Mouse (Mus musculus): ENCODE data around the gene Cntn3. TPM values are rescaled to one million over a fixed set of nuclear protein-coding genes. Genes with fewer than 3 reads are reported as not detected.

The Cntn3 gene
- polyA plus RNA-seq, 1 experiment, result 12.2 TPM

DNA sequence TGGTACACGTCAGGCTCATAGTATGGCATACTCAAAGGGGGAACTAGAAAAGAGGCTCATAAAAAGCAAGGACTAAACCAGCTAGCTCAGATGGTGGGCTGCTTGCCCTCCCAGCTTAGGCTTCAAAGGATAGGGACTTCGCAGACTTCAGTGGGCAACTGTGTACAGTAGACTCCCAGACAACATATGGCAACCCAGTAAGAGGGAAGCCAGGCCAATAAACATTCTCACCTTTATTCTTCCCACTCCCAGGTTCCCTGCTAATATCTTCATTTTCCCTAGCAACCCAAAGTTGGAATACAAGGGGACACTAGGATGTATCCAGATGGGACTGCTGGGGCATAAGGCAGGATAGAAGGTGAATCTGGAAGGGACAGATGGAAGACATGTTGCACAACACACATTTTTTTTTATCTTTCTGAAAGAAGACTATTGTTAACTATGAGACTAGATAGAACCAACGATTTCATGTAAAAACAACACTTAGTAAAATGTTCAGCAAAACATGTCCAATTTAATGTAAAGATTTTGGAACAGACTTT is 209.5 kb downstream of the Cntn3 start:
- Histone ChIP-seq H3K27ac (ENCODE audit: insufficient read depth, low read length) (no peak overlapping the region), H3K4me1 (ENCODE audit: control insufficient read depth, insufficient read depth, low read length) (no peaks in the 10 kb centered on the region; the same call in 1 of the 2 replicates), H3K4me3 (ENCODE audit: insufficient read depth, low read length) (no peak overlapping the region)
- no peak for TF ChIP-seq CTCF (IDR thresholded peaks at IDR 0.05; ENCODE audit: extremely low read depth, insufficient read depth, low read length)
- no peak for TF ChIP-seq POLR2A (IDR thresholded peaks at IDR 0.05; ENCODE audit: extremely low read depth, insufficient read depth, low read length)

DNA sequence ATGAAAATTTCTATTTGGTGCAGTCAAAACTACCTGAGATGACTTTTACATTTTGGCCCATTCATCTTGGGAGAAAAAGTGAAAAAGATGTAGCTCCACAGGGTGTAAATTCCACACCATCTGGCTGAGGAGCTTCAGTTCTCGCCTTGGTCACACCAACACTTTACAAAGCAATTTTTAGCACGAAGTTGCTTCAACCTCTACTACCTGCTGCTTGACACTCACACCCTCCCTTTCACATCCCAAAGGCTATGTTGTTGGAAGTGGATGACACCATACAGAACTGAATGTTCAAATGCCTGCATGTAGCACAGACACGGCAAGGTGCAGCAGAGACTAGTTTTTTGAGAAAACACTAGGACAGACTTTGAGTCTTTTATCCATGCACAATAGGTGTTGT is 240.8 kb downstream of the Cntn3 start:
- Histone ChIP-seq H3K27ac (ENCODE audit: insufficient read depth, low read length) (no peak overlapping the region), H3K4me3 (ENCODE audit: insufficient read depth, low read length) (no peak overlapping the region)
- no peak for TF ChIP-seq CTCF (IDR thresholded peaks at IDR 0.05; ENCODE audit: extremely low read depth, insufficient read depth, low read length)
- no peak for TF ChIP-seq POLR2A (IDR thresholded peaks at IDR 0.05; ENCODE audit: extremely low read depth, insufficient read depth, low read length)

DNA sequence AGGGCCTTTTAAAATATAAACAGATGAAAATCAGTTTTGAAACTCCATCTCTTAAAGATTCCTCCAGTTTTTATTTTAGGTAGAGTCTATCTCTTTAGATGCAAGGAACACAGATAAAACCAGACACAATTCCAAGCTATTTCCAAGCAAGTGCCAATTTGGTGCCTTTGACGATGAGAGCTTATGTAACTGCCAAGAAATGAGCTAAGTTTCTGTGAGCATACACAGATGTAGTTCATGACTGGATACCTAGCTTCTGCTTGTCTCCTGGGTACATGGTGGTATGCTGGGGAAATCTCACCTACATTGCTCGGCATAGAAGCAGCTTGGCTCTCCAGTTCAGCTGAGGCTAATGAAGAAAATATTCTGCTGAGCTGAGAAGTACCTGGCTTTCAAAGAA is 246.2 kb downstream of the Cntn3 start:
- no peak overlapping the region for H3K27ac ChIP-seq (ENCODE audit: insufficient read depth, low read length)
- no peaks in the 10 kb centered on the region; the same call in 1 of the 2 replicates for H3K4me1 ChIP-seq (ENCODE audit: control insufficient read depth, insufficient read depth, low read length)
- TF ChIP-seq CTCF (IDR thresholded peaks at IDR 0.05; ENCODE audit: extremely low read depth, insufficient read depth, low read length), result no peak
- no peak for TF ChIP-seq POLR2A (IDR thresholded peaks at IDR 0.05; ENCODE audit: extremely low read depth, insufficient read depth, low read length)
- no peak overlapping the region for H3K4me3 ChIP-seq (ENCODE audit: insufficient read depth, low read length)

More for the DNA sequence above, 240.8 kb downstream of the Cntn3 start:
- H3K4me1 ChIP-seq (ENCODE audit: control insufficient read depth, insufficient read depth, low read length), result peaks cover 2% of the 10 kb centered on the region; the same call in 1 of the 2 replicates

DNA sequence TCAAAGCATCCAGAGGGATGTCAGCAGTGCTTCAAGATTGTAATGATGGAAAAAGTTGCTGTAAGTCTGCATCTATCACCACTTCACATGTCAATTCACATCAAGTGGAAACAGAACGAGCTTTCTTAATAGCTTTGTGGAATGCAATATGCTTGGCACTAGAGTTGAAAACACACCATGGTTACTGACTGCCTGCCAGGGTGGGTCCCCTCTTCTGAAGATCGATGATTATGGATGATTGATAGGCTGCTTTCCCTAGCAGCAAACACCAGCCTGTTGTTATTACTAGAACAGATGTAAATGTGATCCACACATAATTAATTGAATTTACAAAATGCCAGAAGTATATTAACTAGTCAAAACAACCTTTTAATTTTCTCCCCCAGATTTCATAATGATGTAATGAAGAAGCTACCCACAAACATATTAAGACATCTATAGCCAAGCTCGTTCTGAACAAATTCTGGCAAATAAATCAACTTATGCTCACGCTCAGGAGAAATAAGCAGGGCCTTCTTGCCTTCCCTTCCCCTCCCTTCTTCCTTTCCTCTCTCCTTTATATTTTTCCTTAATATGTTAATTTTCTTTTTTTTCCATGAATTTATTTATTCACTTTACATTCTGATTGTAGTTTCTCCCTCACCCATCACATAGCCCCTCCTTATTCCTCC is 250.2 kb downstream of the Cntn3 start:
- no peak for TF ChIP-seq CTCF (IDR thresholded peaks at IDR 0.05; ENCODE audit: extremely low read depth, insufficient read depth, low read length)
- TF ChIP-seq POLR2A (IDR thresholded peaks at IDR 0.05; ENCODE audit: extremely low read depth, insufficient read depth, low read length), result no peak

DNA sequence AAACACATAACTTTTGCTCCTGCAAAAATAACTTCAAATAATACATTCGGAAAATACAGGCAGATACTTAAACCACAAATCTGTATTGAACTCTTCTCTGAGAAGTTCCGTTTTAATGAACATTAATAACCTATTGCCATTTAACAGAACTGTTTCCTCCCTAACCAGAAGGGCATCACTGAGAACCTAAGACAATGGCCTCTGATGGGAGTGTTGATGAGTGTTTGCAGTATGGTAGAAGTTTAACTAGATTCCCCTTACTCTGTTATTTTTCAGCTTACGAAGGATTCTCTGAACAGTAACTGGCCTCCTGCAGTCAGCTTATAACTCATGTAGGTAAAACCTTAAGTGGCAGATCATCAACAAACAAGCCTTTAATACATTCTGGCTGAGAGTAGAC is 253.1 kb downstream of the Cntn3 start:
- no peak overlapping the region for H3K27ac ChIP-seq (ENCODE audit: insufficient read depth, low read length)
- TF ChIP-seq CTCF (IDR thresholded peaks at IDR 0.05; ENCODE audit: extremely low read depth, insufficient read depth, low read length) (no peak), POLR2A (IDR thresholded peaks at IDR 0.05; ENCODE audit: extremely low read depth, insufficient read depth, low read length) (no peak)
- H3K4me3 ChIP-seq (ENCODE audit: insufficient read depth, low read length), result no peak overlapping the region
- no peaks in the 10 kb centered on the region; the same call in 1 of the 2 replicates for H3K4me1 ChIP-seq (ENCODE audit: control insufficient read depth, insufficient read depth, low read length)

More for the DNA sequence above, 250.2 kb downstream of the Cntn3 start:
- H3K27ac ChIP-seq (ENCODE audit: insufficient read depth, low read length), result no peak overlapping the region
- H3K4me3 ChIP-seq (ENCODE audit: insufficient read depth, low read length), result no peak overlapping the region
- no peaks in the 10 kb centered on the region; the same call in 1 of the 2 replicates for H3K4me1 ChIP-seq (ENCODE audit: control insufficient read depth, insufficient read depth, low read length)

DNA sequence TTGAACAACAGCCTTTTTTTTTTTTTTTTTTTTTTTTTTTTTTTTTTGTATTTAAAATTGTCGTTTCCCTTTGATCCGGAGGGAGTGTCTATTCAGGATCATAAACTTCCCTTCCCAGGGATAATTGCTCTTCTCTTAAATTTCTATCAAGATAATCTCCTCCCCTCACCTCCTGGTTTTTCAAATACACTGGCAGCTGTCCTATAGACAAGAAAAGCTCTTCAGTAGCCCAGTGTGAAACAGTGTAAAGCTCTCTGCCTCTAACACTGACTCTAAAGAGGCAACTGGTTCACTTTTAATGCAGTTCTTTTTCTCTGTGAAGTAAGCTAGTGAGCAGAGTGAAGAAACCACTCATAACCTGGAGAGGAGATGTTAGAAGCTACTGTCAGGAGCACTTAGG is 290.0 kb downstream of the Cntn3 start:
- Histone ChIP-seq H3K27ac (ENCODE audit: insufficient read depth, low read length) (no peak overlapping the region), H3K4me1 (ENCODE audit: control insufficient read depth, insufficient read depth, low read length) (no peaks in the 10 kb centered on the region), H3K4me3 (ENCODE audit: insufficient read depth, low read length) (no peak overlapping the region)
- no peak for TF ChIP-seq CTCF (IDR thresholded peaks at IDR 0.05; ENCODE audit: extremely low read depth, insufficient read depth, low read length)
- no peak for TF ChIP-seq POLR2A (IDR thresholded peaks at IDR 0.05; ENCODE audit: extremely low read depth, insufficient read depth, low read length)

DNA sequence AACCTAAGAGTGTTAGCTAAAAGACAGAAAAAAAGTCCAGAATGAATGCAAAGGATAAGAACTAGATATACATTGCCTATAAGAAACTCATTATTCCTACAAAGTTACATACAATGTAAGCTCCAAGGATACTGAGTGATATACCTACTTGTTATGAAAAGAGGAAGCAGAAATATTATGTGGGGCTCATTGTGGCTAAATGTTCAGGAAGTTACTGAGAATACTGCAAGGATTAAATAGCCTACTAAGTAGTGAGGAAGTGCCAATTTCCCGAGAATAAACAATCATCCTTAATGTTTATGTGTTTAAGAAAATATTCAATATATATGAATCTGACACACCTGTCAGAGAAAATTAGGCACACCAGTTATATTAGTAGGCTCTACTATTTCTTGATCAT is 341.9 kb downstream of the Cntn3 start:
- Histone ChIP-seq H3K4me3 (ENCODE audit: insufficient read depth, low read length) (no peak overlapping the region), H3K4me1 (ENCODE audit: control insufficient read depth, insufficient read depth, low read length) (no peaks in the 10 kb centered on the region), H3K27ac (ENCODE audit: insufficient read depth, low read length) (no peak overlapping the region)
- TF ChIP-seq POLR2A (IDR thresholded peaks at IDR 0.05; ENCODE audit: extremely low read depth, insufficient read depth, low read length) (no peak), CTCF (IDR thresholded peaks at IDR 0.05; ENCODE audit: extremely low read depth, insufficient read depth, low read length) (no peak)

DNA sequence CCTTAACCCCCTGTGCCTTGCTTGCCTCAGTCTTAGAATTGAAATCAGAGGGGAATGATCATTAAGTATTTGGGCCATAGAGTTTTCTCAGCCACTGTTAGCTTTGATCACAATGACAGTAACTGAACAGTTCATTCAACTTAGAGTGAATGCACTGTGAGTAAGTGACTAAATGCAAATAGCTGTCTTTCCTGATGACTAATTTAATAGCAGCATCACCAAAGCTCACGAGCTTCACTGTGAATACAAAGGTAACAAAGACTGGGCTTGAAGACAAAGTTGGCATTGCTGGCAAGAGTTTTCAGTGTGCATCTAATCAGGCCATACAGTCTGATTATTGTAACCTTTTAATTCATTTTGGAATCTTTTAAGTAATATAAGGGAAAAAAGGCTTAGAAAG is 386.6 kb downstream of the Cntn3 start:
- H3K4me3 ChIP-seq (ENCODE audit: insufficient read depth, low read length), result no peak overlapping the region
- H3K27ac ChIP-seq (ENCODE audit: insufficient read depth, low read length), result no peak overlapping the region
- no peaks in the 10 kb centered on the region for H3K4me1 ChIP-seq (ENCODE audit: control insufficient read depth, insufficient read depth, low read length)
- no peak for TF ChIP-seq CTCF (IDR thresholded peaks at IDR 0.05; ENCODE audit: extremely low read depth, insufficient read depth, low read length)
- no peak for TF ChIP-seq POLR2A (IDR thresholded peaks at IDR 0.05; ENCODE audit: extremely low read depth, insufficient read depth, low read length)

DNA sequence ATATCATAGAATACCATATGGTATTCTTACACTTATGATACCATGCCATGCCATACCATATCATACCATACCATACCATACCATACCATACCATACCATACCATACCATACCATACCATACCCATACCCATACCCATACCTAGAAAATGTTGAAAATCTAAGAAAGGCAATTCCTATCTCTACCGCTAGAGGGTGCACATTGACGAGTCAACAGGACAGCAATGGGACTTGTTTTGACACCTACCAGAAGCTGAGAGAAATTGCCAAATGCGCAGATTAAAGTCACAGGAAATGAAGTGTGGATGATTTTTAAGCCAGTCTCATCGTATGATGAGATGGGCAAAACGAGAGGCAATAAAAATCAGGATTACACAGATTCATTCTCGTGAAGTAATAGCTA is 402.0 kb downstream of the Cntn3 start:
- no peak overlapping the region for H3K27ac ChIP-seq (ENCODE audit: insufficient read depth, low read length)
- TF ChIP-seq CTCF (IDR thresholded peaks at IDR 0.05; ENCODE audit: extremely low read depth, insufficient read depth, low read length) (peak; percentile 57), POLR2A (IDR thresholded peaks at IDR 0.05; ENCODE audit: extremely low read depth, insufficient read depth, low read length) (no peak)
- no peak overlapping the region for H3K4me3 ChIP-seq (ENCODE audit: insufficient read depth, low read length)
- H3K4me1 ChIP-seq (ENCODE audit: control insufficient read depth, insufficient read depth, low read length), result no peaks in the 10 kb centered on the region

DNA sequence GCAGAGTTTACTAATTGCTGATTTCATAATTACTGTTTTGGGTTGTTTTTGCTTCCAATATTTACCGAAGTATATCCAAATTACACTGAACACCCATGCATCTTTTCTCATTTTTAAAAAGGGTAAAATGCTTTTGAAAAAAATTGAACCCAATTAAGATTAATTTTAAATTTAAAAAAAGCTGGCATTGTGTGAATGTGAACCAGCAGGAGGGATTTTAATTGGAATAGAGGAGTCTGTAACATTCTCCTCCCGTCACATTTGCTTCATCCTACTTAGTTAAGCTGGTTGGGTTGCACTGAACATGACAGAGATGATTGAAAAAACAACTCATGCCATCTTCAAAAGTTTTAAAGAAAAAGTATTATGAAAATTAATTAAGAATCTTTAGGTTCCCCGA is 411.7 kb downstream of the Cntn3 start:
- Histone ChIP-seq H3K4me3 (ENCODE audit: insufficient read depth, low read length) (no peak overlapping the region), H3K27ac (ENCODE audit: insufficient read depth, low read length) (no peak overlapping the region), H3K4me1 (ENCODE audit: control insufficient read depth, insufficient read depth, low read length) (no peaks in the 10 kb centered on the region)
- TF ChIP-seq POLR2A (IDR thresholded peaks at IDR 0.05; ENCODE audit: extremely low read depth, insufficient read depth, low read length) (no peak), CTCF (IDR thresholded peaks at IDR 0.05; ENCODE audit: extremely low read depth, insufficient read depth, low read length) (no peak)
